Mouse (Mus musculus): Measurements from ENCODE around the gene Sgpp2. TPM values are rescaled to one million over a fixed set of nuclear protein-coding genes. Genes with fewer than 3 reads are reported as not detected.

The Sgpp2 gene
- polyA plus RNA-seq (2015; fragmentation: Nextera tagmentation; extraction: Ambion mirVana): 3.2 and 3.6 TPM in 2 replicates

DNA sequence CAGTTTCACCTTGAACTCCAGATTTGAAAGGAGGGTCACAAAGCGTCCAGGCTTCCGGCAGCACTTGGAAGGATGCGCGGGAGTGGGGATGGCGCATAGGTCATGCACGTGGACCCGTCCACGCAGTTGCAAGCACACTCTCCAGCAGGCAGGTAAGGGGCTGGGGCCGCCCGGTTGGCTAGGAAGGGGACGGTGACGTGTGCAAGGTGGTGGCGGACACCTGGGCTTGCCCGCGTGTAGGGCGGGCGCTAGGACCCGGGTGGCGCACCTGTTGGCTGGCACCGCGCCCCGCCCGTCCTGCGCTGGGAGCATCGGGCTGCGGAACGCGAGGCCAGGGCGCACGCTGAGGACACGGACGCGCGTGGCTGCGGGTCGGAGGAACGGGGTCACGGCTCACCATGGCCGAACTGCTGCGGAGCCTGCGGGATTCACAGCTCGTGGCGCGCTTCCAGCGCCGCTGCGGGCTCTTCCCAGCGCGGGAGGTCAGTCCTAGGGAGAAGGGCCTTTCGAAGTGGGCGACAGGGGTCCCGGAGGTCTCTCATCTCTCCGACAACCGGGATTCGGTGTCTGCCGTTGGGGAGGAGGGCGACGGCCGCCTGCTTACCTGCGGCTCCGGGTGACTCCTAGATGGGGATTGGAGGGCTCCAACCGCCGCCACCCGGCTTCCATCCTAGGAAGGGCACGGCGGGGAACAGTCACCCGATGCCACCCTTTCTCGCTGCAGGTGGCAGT, at the start of gene Sgpp2:
Sgpp2 (plus strand) TSS at position 325 of the 732 bp plus-strand sequence.
- H3K4me3 ChIP-seq (replicated peaks): peak within 1 kb of the TSS; percentile 56
- peak; percentile 66; the same call in 1 of the 2 replicates for ATAC-seq (ENCODE audit: insufficient number of reproducible peaks, low FRiP score, low TSS enrichment, low read depth)
- H3K4me2 ChIP-seq (replicated peaks): peak within 1 kb of the TSS; percentile 100
- WGBS: under 1% methylated on average over 68 of the region's 68 CpGs
- peaks cover 23% of the 10 kb centered on the region for H3K27me3 ChIP-seq
- H3K27ac ChIP-seq (replicated peaks): no peak within 1 kb of the TSS
- H3K36me3 ChIP-seq: no peaks in the 10 kb centered on the region
- peak within 1 kb of the TSS; percentile 13; the same call in 1 of the 2 replicates for H3K9ac ChIP-seq
- H3K4me1 ChIP-seq: peaks cover 16% of the 10 kb centered on the region
- H3K9me3 ChIP-seq (replicated peaks): no peaks in the 10 kb centered on the region

DNA sequence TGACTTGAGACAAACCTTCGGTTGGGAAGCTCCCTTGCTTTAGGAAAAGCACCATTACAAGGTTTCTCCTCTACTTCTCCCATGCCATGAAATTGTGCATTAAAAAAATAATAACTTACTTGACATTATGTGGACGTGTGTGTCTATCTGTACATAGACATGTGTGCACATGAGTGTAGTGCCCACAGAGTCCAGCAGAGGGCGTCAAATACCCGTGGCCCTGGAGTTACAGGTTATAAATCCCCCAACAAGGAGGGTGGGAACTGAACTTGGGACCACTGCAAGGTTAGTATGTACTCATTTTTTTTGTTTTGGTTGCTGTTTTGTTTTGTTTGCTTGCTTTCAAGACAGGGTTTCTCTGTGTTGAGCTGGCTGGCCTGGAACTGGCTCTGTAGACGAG, 42.6 kb upstream of the Sgpp2 start:
- Histone ChIP-seq H3K36me3 (no peaks in the 10 kb centered on the region), H3K27me3 (no peaks in the 10 kb centered on the region)
- ATAC-seq (ENCODE audit: insufficient number of reproducible peaks, low FRiP score, low TSS enrichment, low read depth): no peak

GRCm38 (mm10) chr1:78272915-78273314, 37.2 kb upstream of the Sgpp2 start:
- H3K36me3 ChIP-seq: no peaks in the 10 kb centered on the region
- H3K27me3 ChIP-seq: no peaks in the 10 kb centered on the region
- no peaks in the 10 kb centered on the region for H3K9me3 ChIP-seq (replicated peaks)
- H3K27ac ChIP-seq (replicated peaks): no peak overlapping the region
- H3K4me1 ChIP-seq: no peaks in the 10 kb centered on the region
- no peak overlapping the region for H3K9ac ChIP-seq
- H3K4me3 ChIP-seq (replicated peaks): no peak overlapping the region
- no peak overlapping the region for H3K4me2 ChIP-seq (replicated peaks)
- ATAC-seq (ENCODE audit: insufficient number of reproducible peaks, low FRiP score, low TSS enrichment, low read depth): no peak
- 74% methylated on average over 3 of the region's 3 CpGs for WGBS

More for the DNA sequence above, 42.6 kb upstream of the Sgpp2 start:
- Histone ChIP-seq H3K9ac (no peak overlapping the region), H3K27ac (replicated peaks) (no peak overlapping the region), H3K9me3 (replicated peaks) (no peaks in the 10 kb centered on the region), H3K4me3 (replicated peaks) (no peak overlapping the region), H3K4me2 (replicated peaks) (no peak overlapping the region), H3K4me1 (no peaks in the 10 kb centered on the region)
- WGBS: 64% methylated on average over 5 of the region's 5 CpGs

DNA sequence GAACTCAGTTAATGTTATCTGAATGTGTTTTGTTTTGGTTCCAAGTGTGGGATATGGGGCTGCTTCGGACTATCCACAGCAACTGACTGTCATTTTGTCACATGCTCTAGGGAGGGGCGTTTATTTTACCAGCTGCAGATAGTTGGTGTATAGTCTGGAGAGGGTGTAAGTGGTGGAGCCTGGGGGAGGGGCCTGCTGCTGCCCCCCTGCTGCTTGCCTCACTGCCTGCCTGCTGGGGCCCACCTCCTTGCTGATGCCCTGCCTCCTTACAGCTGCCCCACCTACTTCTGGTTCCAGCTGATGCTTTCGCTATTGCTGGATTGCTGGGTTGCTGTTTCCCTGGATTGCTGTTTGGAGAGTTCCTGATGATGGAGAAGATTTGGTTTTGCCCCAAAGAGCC, 31.0 kb upstream of the Sgpp2 start:
- Histone ChIP-seq H3K4me2 (replicated peaks) (no peak overlapping the region), H3K36me3 (no peaks in the 10 kb centered on the region), H3K9me3 (replicated peaks) (no peaks in the 10 kb centered on the region), H3K4me1 (no peaks in the 10 kb centered on the region), H3K27ac (replicated peaks) (no peak overlapping the region), H3K9ac (no peak overlapping the region), H3K4me3 (replicated peaks) (no peak overlapping the region), H3K27me3 (no peaks in the 10 kb centered on the region)
- WGBS: 34% methylated on average over 3 of the region's 3 CpGs
- 0 out of 2 replicates have a peak, but pooled peaks have one; percentile 43 for ATAC-seq (ENCODE audit: insufficient number of reproducible peaks, low FRiP score, low TSS enrichment, low read depth)

- WGBS: 87% methylated on average over 3 of the region's 3 CpGs
- no peaks in the 10 kb centered on the region for H3K9me3 ChIP-seq (replicated peaks)
- no peaks in the 10 kb centered on the region for H3K27me3 ChIP-seq
- H3K4me1 ChIP-seq: no peaks in the 10 kb centered on the region
- H3K27ac ChIP-seq (replicated peaks): no peak overlapping the region
- no peaks in the 10 kb centered on the region for H3K36me3 ChIP-seq
- ATAC-seq (ENCODE audit: insufficient number of reproducible peaks, low FRiP score, low TSS enrichment, low read depth): no peak
- H3K4me3 ChIP-seq (replicated peaks): no peak overlapping the region
- H3K4me2 ChIP-seq (replicated peaks): no peak overlapping the region
- H3K9ac ChIP-seq: no peak overlapping the region
Measured at GRCm38 (mm10) chr1:78292397-78292796, 17.7 kb upstream of the Sgpp2 start.

DNA sequence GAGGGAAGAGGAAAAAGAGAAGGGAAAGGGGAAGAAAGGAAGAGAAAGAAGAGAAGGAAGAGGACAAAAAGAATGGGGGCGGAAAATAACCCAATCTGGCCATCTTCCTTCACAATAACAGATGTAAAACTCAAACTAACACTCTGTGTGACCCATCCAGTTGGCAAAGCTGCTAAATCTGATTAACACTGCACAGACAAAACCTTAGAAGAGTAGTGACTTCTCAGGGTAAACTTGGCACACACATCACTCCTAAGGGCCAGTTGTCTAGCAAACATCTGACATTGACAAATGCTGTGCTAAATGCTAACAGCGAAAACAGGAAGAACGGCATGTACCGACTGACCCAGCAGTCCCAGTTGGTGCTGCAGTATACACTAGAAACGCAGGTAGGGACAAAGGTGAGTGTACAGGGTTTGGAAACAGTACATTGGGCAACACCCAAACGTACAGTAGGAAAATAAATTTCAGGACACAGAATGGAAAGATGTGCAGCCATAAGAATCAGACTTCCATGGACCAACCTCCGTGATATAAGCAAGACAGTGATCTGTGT, 10.4 kb upstream of the Sgpp2 start:
- no peaks in the 10 kb centered on the region for H3K36me3 ChIP-seq
- H3K9me3 ChIP-seq (replicated peaks): no peaks in the 10 kb centered on the region
- no peak overlapping the region for H3K27ac ChIP-seq (replicated peaks)
- 78% methylated on average over 7 of the region's 7 CpGs for WGBS
- H3K4me3 ChIP-seq (replicated peaks): no peak overlapping the region
- no peak overlapping the region for H3K9ac ChIP-seq
- H3K27me3 ChIP-seq: no peaks in the 10 kb centered on the region
- ATAC-seq (ENCODE audit: insufficient number of reproducible peaks, low FRiP score, low TSS enrichment, low read depth): no peak
- H3K4me2 ChIP-seq (replicated peaks): no peak overlapping the region
- H3K4me1 ChIP-seq: no peaks in the 10 kb centered on the region

GRCm38 (mm10) chr1:78308688-78309087, 1.5 kb upstream of the Sgpp2 start:
- Histone ChIP-seq H3K36me3 (no peaks in the 10 kb centered on the region), H3K27me3 (peaks cover 23% of the 10 kb centered on the region), H3K27ac (replicated peaks) (no peak overlapping the region), H3K9me3 (replicated peaks) (no peaks in the 10 kb centered on the region), H3K4me2 (replicated peaks) (no peak overlapping the region), H3K9ac (no peak overlapping the region), H3K4me1 (peaks cover 16% of the 10 kb centered on the region), H3K4me3 (replicated peaks) (no peak overlapping the region)
- 92% methylated on average over 1 of the region's 1 CpGs for WGBS
- ATAC-seq (ENCODE audit: insufficient number of reproducible peaks, low FRiP score, low TSS enrichment, low read depth): no peak

GRCm38 (mm10) chr1:78309280-78309679, 865 bp upstream of the Sgpp2 start:
- WGBS: 7% methylated on average over 9 of the region's 9 CpGs
- H3K9me3 ChIP-seq (replicated peaks): no peaks in the 10 kb centered on the region
- ATAC-seq (ENCODE audit: insufficient number of reproducible peaks, low FRiP score, low TSS enrichment, low read depth): no peak
- peaks cover 16% of the 10 kb centered on the region for H3K4me1 ChIP-seq
- peaks cover 23% of the 10 kb centered on the region for H3K27me3 ChIP-seq
- H3K4me3 ChIP-seq (replicated peaks): no peak overlapping the region
- no peak overlapping the region for H3K9ac ChIP-seq
- no peak overlapping the region for H3K27ac ChIP-seq (replicated peaks)
- no peak overlapping the region for H3K4me2 ChIP-seq (replicated peaks)
- H3K36me3 ChIP-seq: no peaks in the 10 kb centered on the region

- H3K4me1 ChIP-seq: peaks cover 16% of the 10 kb centered on the region
- peak; percentile 80 for ATAC-seq (ENCODE audit: insufficient number of reproducible peaks, low FRiP score, low TSS enrichment, low read depth)
- peaks cover 23% of the 10 kb centered on the region for H3K27me3 ChIP-seq
Measured at GRCm38 (mm10) chr1:78310861-78311341, 756 bp downstream of the Sgpp2 start.

GRCm38 (mm10) chr1:78311482-78311881, 1.3 kb downstream of the Sgpp2 start:
- peak overlapping the region; percentile 100 for H3K4me2 ChIP-seq (replicated peaks)
- peak overlapping the region; percentile 56; the same call in 1 of the 2 replicates for H3K4me3 ChIP-seq (replicated peaks)

More at GRCm38 (mm10) chr1:78310861-78311341, 756 bp downstream of the Sgpp2 start:
- no peak overlapping the region for H3K9ac ChIP-seq
- under 1% methylated on average over 17 of the region's 17 CpGs for WGBS
- no peaks in the 10 kb centered on the region for H3K36me3 ChIP-seq
- peak overlapping the region; percentile 100 for H3K4me2 ChIP-seq (replicated peaks)
- H3K27ac ChIP-seq (replicated peaks): no peak overlapping the region
- peak overlapping the region; percentile 56 for H3K4me3 ChIP-seq (replicated peaks)
- no peaks in the 10 kb centered on the region for H3K9me3 ChIP-seq (replicated peaks)

DNA sequence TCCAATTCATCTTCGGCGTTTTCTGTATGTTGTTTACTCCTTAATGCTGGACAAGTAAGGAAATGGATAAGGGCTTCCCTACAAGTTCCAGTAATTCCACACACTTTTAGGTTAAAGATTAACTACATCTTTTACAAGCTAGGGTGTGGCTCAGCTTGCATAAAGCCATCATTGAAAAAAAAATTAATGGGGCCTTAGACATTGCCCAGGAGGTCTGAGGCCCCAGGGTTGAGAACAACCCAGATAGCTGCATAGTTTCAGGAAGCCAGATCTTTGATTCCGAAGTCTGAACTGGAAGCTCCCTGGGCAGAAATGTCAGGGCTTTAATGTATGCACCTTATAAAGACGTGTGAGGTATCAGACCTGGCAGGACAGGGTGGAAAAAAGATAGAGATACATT, 2.8 kb downstream of the Sgpp2 start:
- Histone ChIP-seq H3K4me2 (replicated peaks) (no peak overlapping the region), H3K4me1 (peaks cover 16% of the 10 kb centered on the region), H3K9me3 (replicated peaks) (no peaks in the 10 kb centered on the region), H3K36me3 (no peaks in the 10 kb centered on the region), H3K4me3 (replicated peaks) (no peak overlapping the region), H3K27me3 (peaks cover 23% of the 10 kb centered on the region), H3K27ac (replicated peaks) (no peak overlapping the region), H3K9ac (no peak overlapping the region)
- 77% methylated on average over 4 of the region's 4 CpGs for WGBS
- no peak for ATAC-seq (ENCODE audit: insufficient number of reproducible peaks, low FRiP score, low TSS enrichment, low read depth)

More at GRCm38 (mm10) chr1:78311482-78311881, 1.3 kb downstream of the Sgpp2 start:
- peaks cover 16% of the 10 kb centered on the region for H3K4me1 ChIP-seq
- no peaks in the 10 kb centered on the region for H3K36me3 ChIP-seq
- H3K9me3 ChIP-seq (replicated peaks): no peaks in the 10 kb centered on the region
- no peak for ATAC-seq (ENCODE audit: insufficient number of reproducible peaks, low FRiP score, low TSS enrichment, low read depth)
- no peak overlapping the region for H3K27ac ChIP-seq (replicated peaks)
- H3K27me3 ChIP-seq: peaks cover 23% of the 10 kb centered on the region
- WGBS: 3% methylated on average over 7 of the region's 7 CpGs
- no peak overlapping the region for H3K9ac ChIP-seq
